Mouse (Mus musculus) neural tube, embryonic 14.5 days (tissue): ENCODE data around the gene Cyp26b1. TPM values are rescaled to one million over a fixed set of nuclear protein-coding genes. Genes with fewer than 3 reads are reported as not detected.

ENCODE experiments used
- ATAC-seq: fragments of 200-750 bp; cut with Nextera tagmentation; 2 replicates; pipeline ENCODE4 v1.8.0; 2017; ENCODE audit warnings: low read depth, mild to moderate bottlenecking, moderate TSS enrichment, moderate library complexity
- H3K27ac ChIP-seq: fragments of 300-500 bp; sonication (generic); 2 replicates; pipeline ENCODE4 v1.5.1; 2014; ENCODE audit warnings: low read depth, mild to moderate bottlenecking, control low read depth, low read length, moderate library complexity, mixed read lengths
- H3K27me3 ChIP-seq: fragments of 300-500 bp; sonication (generic); 2 replicates; pipeline ENCODE4 v1.6.1; 2014; ENCODE audit warnings: low read length; ENCODE audit not compliant: control insufficient read depth, insufficient read depth
- H3K36me3 ChIP-seq: fragments of 300-500 bp; sonication (generic); 2 replicates; pipeline ENCODE4 v1.6.1; 2014; ENCODE audit warnings: low read length, mixed read lengths; ENCODE audit not compliant: control insufficient read depth, insufficient read depth
- H3K4me1 ChIP-seq: fragments of 300-500 bp; sonication (generic); 2 replicates; pipeline ENCODE4 v1.6.1; 2014; ENCODE audit warnings: low read length; ENCODE audit not compliant: control insufficient read depth, insufficient read depth
- H3K4me2 ChIP-seq: fragments of 300-500 bp; sonication (generic); 2 replicates; pipeline ENCODE4 v1.6.1; 2014; ENCODE audit warnings: mild to moderate bottlenecking, low read depth, low read length, control low read depth
- H3K4me3 ChIP-seq: fragments of 300-500 bp; sonication (generic); 2 replicates; pipeline ENCODE4 v1.5.1; 2014; ENCODE audit warnings: low read depth, low read length, control low read depth, mixed read lengths
- H3K9ac ChIP-seq: fragments of 300-500 bp; sonication (generic); replicated peaks from 2 replicates; pipeline ENCODE4 v1.6.1; 2014; ENCODE audit warnings: low read depth, mild to moderate bottlenecking, control low read depth, low read length, mixed read lengths
- H3K9me3 ChIP-seq: fragments of 300-500 bp; sonication (generic); 2 replicates; pipeline ENCODE4 v1.6.1; 2016; ENCODE audit warnings: low read length; ENCODE audit not compliant: control insufficient read depth
- WGBS: fragments of 180-500 bp; shearing (Covaris S2); extraction: QIAGEN DNeasy Blood & Tissue Kit; methylation state at CpG from one replicate; pipeline ENCODE4 v1.1.7; 2014; 5-methylcytosine and 5-hydroxymethylcytosine counted together
- polyA plus RNA-seq: library from polyadenylated mRNA; unstranded; fragments of >200 nt; fragmentation: Nextera tagmentation; extraction: Ambion mirVana; gene quantifications from 2 replicates; pipeline ENCODE4 v1.2.1, GENCODE M21; 2014

Cyp26b1 gene
- polyA plus RNA-seq, 1 experiment from 2014 or later: 11.8 TPM

DNA sequence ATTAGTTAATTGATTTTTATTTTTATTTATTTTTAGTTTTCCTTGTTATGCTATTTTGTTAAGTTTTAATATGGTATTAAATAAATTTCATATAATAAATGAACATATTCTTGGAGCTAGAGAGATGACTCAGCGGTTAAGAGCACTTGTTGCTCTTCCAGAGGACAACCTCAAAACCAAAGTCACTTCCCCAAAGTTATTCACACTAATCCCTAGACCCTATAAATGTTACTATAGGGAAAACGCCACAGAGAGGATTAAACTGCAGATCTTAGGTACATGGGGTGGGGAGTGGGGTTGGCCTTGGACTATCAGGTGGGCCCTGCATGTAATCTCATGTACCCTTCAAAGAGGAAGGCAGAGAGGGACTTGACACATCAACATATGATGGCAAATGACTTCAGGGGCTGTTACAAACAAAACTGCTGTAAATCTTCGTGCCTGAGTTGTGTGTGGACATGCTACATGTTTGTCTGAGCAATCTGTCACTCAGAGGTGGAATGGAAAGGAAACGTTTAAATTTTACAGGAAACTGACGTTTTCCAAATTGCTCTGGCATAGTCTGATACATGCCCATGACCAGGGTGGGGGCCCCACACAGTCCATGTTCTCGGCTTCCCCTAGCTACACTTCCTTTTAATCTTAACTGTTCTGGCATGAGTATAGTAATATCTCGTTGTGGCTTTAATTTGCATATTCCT is 68.7 kb downstream of the Cyp26b1 start:
- H3K9ac ChIP-seq: no peak overlapping the region
- H3K9me3 ChIP-seq: no peaks in the 10 kb centered on the region
- ATAC-seq: no peak
- no peaks in the 10 kb centered on the region for H3K36me3 ChIP-seq
- H3K27ac ChIP-seq: no peak overlapping the region
- no peaks in the 10 kb centered on the region for H3K4me1 ChIP-seq
- no peak overlapping the region for H3K4me2 ChIP-seq
- WGBS: 88% methylated on average over 7 of the region's 7 CpGs
- no peak overlapping the region for H3K4me3 ChIP-seq
- no peaks in the 10 kb centered on the region for H3K27me3 ChIP-seq
